In genomic region chr3:145938405-145939349, GRCm38 (mm10) we compare ENCODE assay signal across 8 mouse cellular contexts. TPM values are rescaled to one million over a fixed set of nuclear protein-coding genes. Genes with fewer than 3 reads are reported as not detected.
DNase-seq lines count a peak whose midpoint lies in the region; ATAC-seq and TF ChIP-seq lines count a peak whose summit lies in the region.

No protein-coding gene starts in this region.

- peak overlapping the region; percentile 63 for H3K4me2 ChIP-seq in heart, embryonic 11.5 days
- peak overlapping the region; percentile 82 for H3K4me2 ChIP-seq in hindbrain, postnatal 0 days (ENCODE audit: low read depth, low read length)

- peak overlapping the region; percentile 54 for H3K27ac ChIP-seq in heart, embryonic 11.5 days (ENCODE audit: low read depth, low read length)
- peak overlapping the region; percentile 85 for H3K27ac ChIP-seq in hindbrain, postnatal 0 days

- peaks cover 10% of the 10 kb centered on the region for H3K4me1 ChIP-seq in heart, embryonic 11.5 days (ENCODE audit: control insufficient read depth, insufficient read depth, low read length)
- H3K4me1 ChIP-seq in G1E (ENCODE audit: insufficient read depth, low read depth, low read length): peaks cover 48% of the 10 kb centered on the region
- peaks cover 16% of the 10 kb centered on the region for H3K4me1 ChIP-seq in hindbrain, postnatal 0 days (ENCODE audit: insufficient read depth, low read length)

- DNase-seq in heart, postnatal 10 days: no peak
- no peak for DNase-seq in G1E (ENCODE audit: low spot score)
- peak; percentile 54 for DNase-seq in embryo, embryonic 11 days
- peak; percentile 38 for DNase-seq in hindbrain, postnatal 0 days (ENCODE audit: low spot score)
- DNase-seq in lung, postnatal 10 days: peak; percentile 28
- peak; percentile 23 for DNase-seq in yolk sac, embryonic 10.5 days (ENCODE audit: low spot score)
- no peak for DNase-seq in left cerebral cortex, postnatal 36 days (ENCODE audit: low spot score in 2 of 2)

- no peaks in the 10 kb centered on the region for H3K27me3 ChIP-seq in heart, embryonic 11.5 days (ENCODE audit: control insufficient read depth, insufficient read depth, low read length)
- no peaks in the 10 kb centered on the region for H3K27me3 ChIP-seq in G1E (ENCODE audit: insufficient read depth, low read length)
- no peaks in the 10 kb centered on the region for H3K27me3 ChIP-seq in hindbrain, postnatal 0 days (ENCODE audit: insufficient read depth, low read length)

- TF ChIP-seq CTCF in G1E (IDR thresholded peaks at IDR 0.05; ENCODE audit: low read depth, low read length): no peak
- TF ChIP-seq CTCF in hindbrain, postnatal 0 days (IDR thresholded peaks at IDR 0.05; ENCODE audit: low read depth): peak; percentile 39

- peaks cover 2% of the 10 kb centered on the region; the same call in 1 of the 2 replicates for H3K36me3 ChIP-seq in heart, embryonic 11.5 days (ENCODE audit: control insufficient read depth, insufficient read depth, low read length)
- peaks cover 71% of the 10 kb centered on the region for H3K36me3 ChIP-seq in G1E (replicated peaks)
- H3K36me3 ChIP-seq in hindbrain, postnatal 0 days (ENCODE audit: insufficient read depth, low read length): 0 out of 2 replicates have a peak, but pooled peaks cover 6% of the 10 kb centered on the region

- H3K9ac ChIP-seq in heart, embryonic 11.5 days (ENCODE audit: low read depth, low read length): peak overlapping the region; percentile 93
- peak overlapping the region; percentile 89 for H3K9ac ChIP-seq in hindbrain, postnatal 0 days (replicated peaks; ENCODE audit: low read length)

- intact Hi-C loops in heart, postnatal 10 days (cut with DNase I): no loop called here
- intact Hi-C loops in left cerebral cortex, postnatal 36 days (cut with DNase I): no loop called here

- H3K4me3 ChIP-seq in heart, embryonic 11.5 days (ENCODE audit: low read depth, low read length): peak overlapping the region; percentile 98
- peak overlapping the region; percentile 97 for H3K4me3 ChIP-seq in G1E (ENCODE audit: low read depth, low read length)
- H3K4me3 ChIP-seq in hindbrain, postnatal 0 days (ENCODE audit: low read length): peak overlapping the region; percentile 99

- no peak for ATAC-seq in heart, embryonic 11.5 days (replicated peaks; ENCODE audit: insufficient number of reproducible peaks, low FRiP score, low TSS enrichment)
- ATAC-seq in G1E (ENCODE audit: extremely low read depth, insufficient number of reproducible peaks, low FRiP score, poor library complexity, severe bottlenecking): no peak
- peak; percentile 33 for ATAC-seq in hindbrain, postnatal 0 days

- H3K9me3 ChIP-seq in heart, embryonic 11.5 days (replicated peaks; ENCODE audit: control insufficient read depth, low read length): no peaks in the 10 kb centered on the region
- H3K9me3 ChIP-seq in G1E (replicated peaks): no peaks in the 10 kb centered on the region
- no peaks in the 10 kb centered on the region for H3K9me3 ChIP-seq in hindbrain, postnatal 0 days (ENCODE audit: low read length)

- WGBS in heart, embryonic 11.5 days (ENCODE audit: insufficient replicate concordance): 18% methylated on average over 50 of the region's 50 CpGs
- WGBS in hindbrain, postnatal 0 days: 20% methylated on average over 49 of the region's 50 CpGs

RNA-seq across cellular contexts. Expression of gene 2410004B18Rik, which starts 0.9 kb away (rescaled TPM):
- polyA plus RNA-seq in heart, embryonic 11.5 days (2014; fragmentation: Nextera tagmentation; extraction: Ambion mirVana): 44.0 and 47.1 TPM in 2 replicates
- 10 to 100 TPM; 22.6 to 23.1 TPM for total RNA-seq in heart, postnatal 10 days (2021)
- total RNA-seq in G1E (2014; fragmentation: Nextera tagmentation) (24.8 and 26.9 TPM in 2 replicates), G1E (2017) (57.5 and 60.6 TPM in 2 replicates)
- 45.9 and 57.4 TPM in 2 replicates for polyA plus RNA-seq in G1E (2012)
- 30.8 and 33.3 TPM in 2 replicates for total RNA-seq in hindbrain, postnatal 0 days (2014; rRNA removed)
- polyA plus RNA-seq in hindbrain, postnatal 0 days (2015; fragmentation: Nextera tagmentation; extraction: Ambion mirVana): 69.5 and 75.0 TPM in 2 replicates
- total RNA-seq in left cerebral cortex, postnatal 36 days (2021): 10 to 100 TPM; 36.8 to 44.5 TPM

RNA-seq across cellular contexts. Expression of gene Bcl10, which starts 16.1 kb away (rescaled TPM):
- 45.9 and 46.4 TPM in 2 replicates for polyA plus RNA-seq in heart, embryonic 11.5 days (2014; fragmentation: Nextera tagmentation; extraction: Ambion mirVana)
- total RNA-seq in heart, postnatal 10 days (2021): 10 to 100 TPM; 23.8 to 25.8 TPM
- total RNA-seq in G1E (2014; fragmentation: Nextera tagmentation) (34.2 and 42.4 TPM in 2 replicates), G1E (2017) (51.3 and 53.9 TPM in 2 replicates)
- polyA plus RNA-seq in G1E (2012): 17.5 and 24.4 TPM in 2 replicates
- 25.9 and 32.8 TPM in 2 replicates for total RNA-seq in hindbrain, postnatal 0 days (2014; rRNA removed)
- polyA plus RNA-seq in hindbrain, postnatal 0 days (2015; fragmentation: Nextera tagmentation; extraction: Ambion mirVana): 36.4 and 37.5 TPM in 2 replicates
- total RNA-seq in left cerebral cortex, postnatal 36 days (2021): 10 to 100 TPM; 12.1 to 14.8 TPM

RNA-seq across cellular contexts. Expression of gene Syde2, which starts 49.0 kb away (rescaled TPM):
- polyA plus RNA-seq in heart, embryonic 11.5 days (2014; fragmentation: Nextera tagmentation; extraction: Ambion mirVana): 5.3 and 5.8 TPM in 2 replicates
- total RNA-seq in heart, postnatal 10 days (2021): 10 to 100 TPM; 27.4 to 29.0 TPM
- total RNA-seq in G1E (2014; fragmentation: Nextera tagmentation) (0.34 TPM in 1 of 2 replicates, not detected in the other), G1E (2017) (0.12 and 0.76 TPM in 2 replicates)
- 0.02 TPM in 1 of 2 replicates, not detected in the other for polyA plus RNA-seq in G1E (2012)
- total RNA-seq in hindbrain, postnatal 0 days (2014; rRNA removed): 4.7 and 5.1 TPM in 2 replicates
- polyA plus RNA-seq in hindbrain, postnatal 0 days (2015; fragmentation: Nextera tagmentation; extraction: Ambion mirVana): 0.47 and 0.61 TPM in 2 replicates
- 1 to 10 TPM; 3.1 to 3.5 TPM for total RNA-seq in left cerebral cortex, postnatal 36 days (2021)

Comparison
In these comparisons a context has a peak if more than half of its experiments do, and no peak if none do; other contexts are left out.
1. DNase-seq: peak in embryo, embryonic 11 days (single experiment), hindbrain, postnatal 0 days (single experiment), lung, postnatal 10 days (single experiment) and yolk sac, embryonic 10.5 days (single experiment); none in heart, postnatal 10 days (0 of 2), G1E (single experiment) and left cerebral cortex, postnatal 36 days (0 of 2).
2. Peak in every context shown above with its lines, with median percentiles within 50 percentile points of each other: H3K4me3 ChIP-seq.